Mouse (Mus musculus) intestine, embryonic 14.5 days (tissue): ENCODE measurements around the gene Vmn1r91. TPM values are rescaled to one million over a fixed set of nuclear protein-coding genes. Genes with fewer than 3 reads are reported as not detected.
"Not testable (repeated sequence)": the region's sequence is repeated elsewhere in the genome, so short reads cannot be mapped to it uniquely, and the experiment has no call there.

ENCODE experiments used
- ATAC-seq: fragments of 200-750 bp; cut with Nextera tagmentation; replicated peaks from 2 replicates; pipeline ENCODE4 v1.8.0; 2017; ENCODE audit warnings: low read depth, moderate number of reproducible peaks, moderate TSS enrichment, moderate library complexity; ENCODE audit not compliant: low FRiP score, low TSS enrichment
- DNase-seq: peaks from one replicate; pipeline ENCODE4 v3.0.0-alpha.2; 2018; ENCODE audit warnings: low spot score
- H3K27ac ChIP-seq: fragments of 300-500 bp; sonication (generic); 2 replicates; pipeline ENCODE4 v1.5.1; 2014; ENCODE audit warnings: low read depth, mild to moderate bottlenecking, control low read depth
- H3K27me3 ChIP-seq: fragments of 300-500 bp; sonication (generic); replicated peaks from 2 replicates; pipeline ENCODE4 v1.6.1; 2014; ENCODE audit warnings: low read length, control low read depth; ENCODE audit not compliant: control insufficient read depth, insufficient read depth
- H3K36me3 ChIP-seq: fragments of 300-500 bp; sonication (generic); 2 replicates; pipeline ENCODE4 v1.6.1; 2014; ENCODE audit warnings: low read length, control low read depth; ENCODE audit not compliant: control insufficient read depth, insufficient read depth
- H3K4me1 ChIP-seq: fragments of 300-500 bp; sonication (generic); replicated peaks from 2 replicates; pipeline ENCODE4 v1.6.1; 2014; ENCODE audit warnings: low read length, control low read depth, mixed read lengths; ENCODE audit not compliant: control insufficient read depth, insufficient read depth
- H3K4me2 ChIP-seq: fragments of 300-500 bp; sonication (generic); 2 replicates; pipeline ENCODE4 v1.6.1; 2014; ENCODE audit warnings: low read length
- H3K4me3 ChIP-seq: fragments of 300-500 bp; sonication (generic); 2 replicates; pipeline ENCODE4 v1.5.1; 2014; ENCODE audit warnings: low read depth, low read length, control low read depth, mixed read lengths
- H3K9ac ChIP-seq: fragments of 300-500 bp; sonication (generic); 2 replicates; pipeline ENCODE4 v1.6.1; 2014; ENCODE audit warnings: mild to moderate bottlenecking, low read length
- H3K9me3 ChIP-seq: fragments of 300-500 bp; sonication (generic); 2 replicates; pipeline ENCODE4 v1.6.1; 2016; ENCODE audit warnings: low read length, control low read depth; ENCODE audit not compliant: control insufficient read depth
- WGBS: fragments of 180-500 bp; shearing (Covaris S2); extraction: QIAGEN DNeasy Blood & Tissue Kit; methylation state at CpG from one replicate; pipeline ENCODE4 v1.1.7; 2014; 5-methylcytosine and 5-hydroxymethylcytosine counted together
- polyA plus RNA-seq: library from polyadenylated mRNA; unstranded; fragments of >200 nt; fragmentation: Nextera tagmentation; extraction: Ambion mirVana; gene quantifications from 2 replicates; pipeline ENCODE4 v1.2.1, GENCODE M21; 2014

Gene Vmn1r91
- polyA plus RNA-seq: not detected in 2 replicates

- H3K27ac ChIP-seq, DNase-seq, H3K4me2 ChIP-seq, H3K9me3 ChIP-seq, ATAC-seq, H3K36me3 ChIP-seq, H3K9ac ChIP-seq, H3K4me1 ChIP-seq, H3K4me3 ChIP-seq, H3K27me3 ChIP-seq: not testable (repeated sequence)
- 86% methylated on average over 5 of the region's 5 CpGs for WGBS
These were observed at the start of gene Vmn1r91 for GRCm38 (mm10) chr7:20099380-20099779. Gene Vmn1r91 (plus strand): TSS chr7:20099680.

GRCm38 (mm10) chr7:20064100-20064499 lies 35.4 kb upstream of the Vmn1r91 start:
- H3K9ac ChIP-seq, ATAC-seq, H3K4me2 ChIP-seq, H3K27ac ChIP-seq, DNase-seq, H3K27me3 ChIP-seq, H3K4me1 ChIP-seq, H3K36me3 ChIP-seq, H3K9me3 ChIP-seq, H3K4me3 ChIP-seq: not testable (repeated sequence)
- 72% methylated on average over 4 of the region's 4 CpGs for WGBS

- H3K9me3 ChIP-seq, H3K4me3 ChIP-seq, H3K4me1 ChIP-seq, H3K4me2 ChIP-seq, H3K27ac ChIP-seq, ATAC-seq, H3K36me3 ChIP-seq, H3K9ac ChIP-seq, H3K27me3 ChIP-seq, DNase-seq: not testable (repeated sequence)
- WGBS: 72% methylated on average over 18 of the region's 18 CpGs
These were observed 21.4 kb upstream of the Vmn1r91 start for GRCm38 (mm10) chr7:20078118-20078517.

GRCm38 (mm10) chr7:20122479-20122878 lies 23.0 kb downstream of the Vmn1r91 start, which contains the start of gene Gm16442:
Gene Gm16442 (minus strand): TSS chr7:20122579.
- H3K4me1 ChIP-seq, H3K27ac ChIP-seq, H3K27me3 ChIP-seq, DNase-seq, H3K9ac ChIP-seq, ATAC-seq, H3K4me2 ChIP-seq, H3K9me3 ChIP-seq, H3K36me3 ChIP-seq, H3K4me3 ChIP-seq: not testable (repeated sequence)
- no CpG with 5 or more reads among the region's 2 CpGs for WGBS

- not testable (repeated sequence) for H3K4me2 ChIP-seq, H3K27ac ChIP-seq, H3K9ac ChIP-seq, H3K27me3 ChIP-seq, H3K4me1 ChIP-seq, H3K9me3 ChIP-seq, DNase-seq, H3K4me3 ChIP-seq, H3K36me3 ChIP-seq, ATAC-seq
- no CpG with 5 or more reads among the region's 5 CpGs for WGBS
These were observed 39.5 kb downstream of the Vmn1r91 start, which contains the start of gene Vmn1r93 for GRCm38 (mm10) chr7:20138988-20139387. Gene Vmn1r93 (minus strand): TSS chr7:20139088.

Other genes starting within 250 kb of the Vmn1r91 start
- gene Gm19345, start 247.7 kb upstream of the Vmn1r91 start, polyA plus RNA-seq: 0.31 and 0.42 TPM in 2 replicates
- not detected in 2 replicates for gene Ceacam16, start 238.4 kb upstream of the Vmn1r91 start, polyA plus RNA-seq
- gene Ceacam19, start 211.7 kb upstream of the Vmn1r91 start, polyA plus RNA-seq: not detected in 2 replicates
- gene Pvr, start 178.5 kb upstream of the Vmn1r91 start, polyA plus RNA-seq: 10.6 and 11.9 TPM in 2 replicates
- gene Igsf23, start 148.9 kb upstream of the Vmn1r91 start, polyA plus RNA-seq: 1.1 and 1.7 TPM in 2 replicates
- gene Ceacam20, start 134.3 kb upstream of the Vmn1r91 start, polyA plus RNA-seq: 0.05 TPM in 1 of 2 replicates, not detected in the other
- gene Nlrp9b, start 108.2 kb upstream of the Vmn1r91 start, polyA plus RNA-seq: not detected in 2 replicates
- gene Gm16442, start 22.9 kb downstream of the Vmn1r91 start, polyA plus RNA-seq: not detected in 2 replicates
- gene Vmn1r93, start 39.4 kb downstream of the Vmn1r91 start, polyA plus RNA-seq: not detected in 2 replicates
- gene Vmn1r94, start 68.7 kb downstream of the Vmn1r91 start, polyA plus RNA-seq: not detected in 2 replicates
- gene Vmn1r95, start 94.0 kb downstream of the Vmn1r91 start, polyA plus RNA-seq: not detected in 2 replicates
- not detected in 2 replicates for gene Gm6164, start 105.9 kb downstream of the Vmn1r91 start, polyA plus RNA-seq
- gene Gm4498, start 134.1 kb downstream of the Vmn1r91 start, polyA plus RNA-seq: not detected in 2 replicates
- gene Gm5890, start 163.2 kb downstream of the Vmn1r91 start, polyA plus RNA-seq: not detected in 2 replicates
- not detected in 2 replicates for gene Gm4133, start 234.4 kb downstream of the Vmn1r91 start, polyA plus RNA-seq